Mouse (Mus musculus): ENCODE data around the gene Zfr. TPM values are rescaled to one million over a fixed set of nuclear protein-coding genes. Genes with fewer than 3 reads are reported as not detected.

Zfr gene
- polyA plus RNA-seq, 1 experiment from 2014 or later = 135 TPM

DNA sequence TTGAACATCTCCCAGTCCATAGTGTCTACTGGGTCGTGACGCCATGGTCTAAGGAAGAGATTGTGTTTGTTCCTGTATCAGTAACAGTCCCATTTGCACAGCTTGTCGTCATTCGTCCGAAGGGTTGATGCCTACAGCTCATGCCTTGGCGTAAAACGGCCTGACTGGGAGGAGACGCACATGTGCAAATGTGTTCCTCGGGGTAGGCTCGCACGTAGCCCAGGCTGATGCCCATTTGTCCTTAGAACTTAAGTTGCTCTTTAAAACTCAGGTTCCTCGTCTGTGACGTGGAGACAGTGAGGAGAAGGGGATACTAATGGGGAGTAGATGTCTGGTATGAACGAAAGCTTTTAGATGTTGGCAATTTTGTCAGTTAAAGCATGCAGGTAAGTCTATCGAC is 109.3 kb downstream of the Zfr start:
- H3K27me3 ChIP-seq (ENCODE audit: low read depth, poor library complexity, severe bottlenecking) = no peaks in the 10 kb centered on the region
- 93% methylated on average over 15 of the region's 15 CpGs for WGBS
- peaks cover 49% of the 10 kb centered on the region for H3K4me1 ChIP-seq
- no peak for DNase-seq (ENCODE audit: low spot score)
- H3K9me3 ChIP-seq (replicated peaks) = no peaks in the 10 kb centered on the region
- peaks cover 4% of the 10 kb centered on the region; the same call in 1 of the 2 replicates for H3K36me3 ChIP-seq
- H3K27ac ChIP-seq (replicated peaks) = no peak overlapping the region
- H3K4me3 ChIP-seq = no peak overlapping the region

GRCm38 (mm10) chr15:12227355-12227754 is 109.7 kb downstream of the Zfr start:
- Histone ChIP-seq H3K36me3 (peaks cover 8% of the 10 kb centered on the region), H3K4me3 (no peak overlapping the region), H3K4me1 (peaks cover 49% of the 10 kb centered on the region), H3K27me3 (ENCODE audit: low read depth, poor library complexity, severe bottlenecking) (no peaks in the 10 kb centered on the region), H3K27ac (replicated peaks) (no peak overlapping the region), H3K9me3 (replicated peaks) (no peaks in the 10 kb centered on the region)
- no peak for DNase-seq (ENCODE audit: low spot score)
- WGBS = 89% methylated on average over 4 of the region's 4 CpGs

DNA sequence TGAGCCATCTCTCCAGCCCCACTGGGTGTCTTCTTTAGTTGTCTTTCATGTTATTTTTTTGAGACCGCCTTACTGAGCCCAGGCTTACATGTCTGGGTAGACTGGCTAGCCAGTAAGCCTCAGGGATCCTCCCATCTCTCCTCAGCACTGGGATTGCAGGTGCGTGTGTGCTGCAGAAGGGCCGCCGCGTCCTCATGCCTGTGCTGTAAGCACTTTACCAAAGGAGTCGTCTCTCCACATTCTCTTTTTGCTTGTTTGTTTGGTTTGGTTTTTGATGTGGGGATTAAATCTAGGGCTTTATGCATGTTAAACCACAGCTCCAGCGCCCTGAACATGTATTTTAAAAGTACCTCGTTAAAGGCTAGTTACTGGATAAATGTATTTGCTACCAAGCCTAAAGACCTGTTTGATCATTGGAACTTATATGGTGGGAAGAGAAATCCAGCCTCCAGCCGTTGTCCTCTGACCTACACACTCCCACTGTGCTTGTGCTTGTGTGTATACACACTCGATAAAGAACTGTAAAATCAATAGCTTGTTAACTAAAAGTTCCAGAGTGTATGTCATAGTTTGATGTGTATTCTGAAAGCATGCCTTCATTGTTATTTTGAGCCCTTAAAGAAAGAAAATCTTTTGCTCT is 112.1 kb downstream of the Zfr start:
- Histone ChIP-seq H3K4me1 (peaks cover 30% of the 10 kb centered on the region), H3K36me3 (peaks cover 30% of the 10 kb centered on the region), H3K27me3 (ENCODE audit: low read depth, poor library complexity, severe bottlenecking) (no peaks in the 10 kb centered on the region), H3K27ac (replicated peaks) (no peak overlapping the region), H3K4me3 (no peak overlapping the region), H3K9me3 (replicated peaks) (no peaks in the 10 kb centered on the region)
- 83% methylated on average over 10 of the region's 10 CpGs for WGBS
- DNase-seq (ENCODE audit: low spot score) = no peak

DNA sequence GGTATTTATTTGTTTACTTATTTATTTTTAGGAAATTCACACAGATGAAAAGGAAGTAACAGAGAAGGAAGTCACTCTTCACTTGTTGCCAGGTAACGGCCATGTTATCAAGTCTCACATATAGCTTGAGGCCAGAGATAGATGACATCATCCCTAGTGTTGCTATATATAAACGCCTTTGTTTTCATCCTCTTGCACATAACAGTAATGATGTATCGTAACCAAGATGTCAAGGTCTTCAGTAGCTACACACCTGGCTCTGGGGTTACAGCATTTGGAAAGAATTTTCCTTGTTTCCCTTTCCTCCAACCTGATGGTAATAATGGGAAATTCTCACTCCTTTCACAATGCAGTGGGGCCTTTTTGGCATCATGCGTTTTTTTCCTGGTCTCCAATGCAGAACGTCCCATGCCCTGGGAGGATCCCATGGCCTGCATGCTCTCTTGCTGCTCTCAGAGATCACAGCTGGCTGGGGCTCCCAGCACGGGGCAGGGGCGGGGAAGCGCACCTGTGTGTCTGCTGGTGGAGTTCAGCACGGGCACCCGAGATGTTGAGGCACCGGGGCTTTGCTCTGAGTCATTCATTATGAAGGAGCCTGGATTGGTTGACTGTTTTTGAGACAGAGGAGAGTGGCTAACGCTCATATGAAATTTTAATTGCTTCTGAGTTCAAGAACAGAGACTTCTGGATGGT is 112.8 kb downstream of the Zfr start:
- 69% methylated on average over 12 of the region's 12 CpGs for WGBS
- Histone ChIP-seq H3K4me3 (no peak overlapping the region), H3K27ac (replicated peaks) (no peak overlapping the region), H3K36me3 (peaks cover 35% of the 10 kb centered on the region), H3K27me3 (ENCODE audit: low read depth, poor library complexity, severe bottlenecking) (no peaks in the 10 kb centered on the region), H3K4me1 (peaks cover 24% of the 10 kb centered on the region), H3K9me3 (replicated peaks) (no peaks in the 10 kb centered on the region)
- no peak for DNase-seq (ENCODE audit: low spot score)

GRCm38 (mm10) chr15:12231462-12231861 is 113.8 kb downstream of the Zfr start:
- H3K4me3 ChIP-seq = no peak overlapping the region
- H3K9me3 ChIP-seq (replicated peaks) = no peaks in the 10 kb centered on the region
- DNase-seq (ENCODE audit: low spot score) = no peak
- peaks cover 46% of the 10 kb centered on the region for H3K36me3 ChIP-seq
- WGBS = 87% methylated on average over 6 of the region's 6 CpGs
- peaks cover 21% of the 10 kb centered on the region for H3K4me1 ChIP-seq
- H3K27ac ChIP-seq (replicated peaks) = no peak overlapping the region
- no peaks in the 10 kb centered on the region for H3K27me3 ChIP-seq (ENCODE audit: low read depth, poor library complexity, severe bottlenecking)

DNA sequence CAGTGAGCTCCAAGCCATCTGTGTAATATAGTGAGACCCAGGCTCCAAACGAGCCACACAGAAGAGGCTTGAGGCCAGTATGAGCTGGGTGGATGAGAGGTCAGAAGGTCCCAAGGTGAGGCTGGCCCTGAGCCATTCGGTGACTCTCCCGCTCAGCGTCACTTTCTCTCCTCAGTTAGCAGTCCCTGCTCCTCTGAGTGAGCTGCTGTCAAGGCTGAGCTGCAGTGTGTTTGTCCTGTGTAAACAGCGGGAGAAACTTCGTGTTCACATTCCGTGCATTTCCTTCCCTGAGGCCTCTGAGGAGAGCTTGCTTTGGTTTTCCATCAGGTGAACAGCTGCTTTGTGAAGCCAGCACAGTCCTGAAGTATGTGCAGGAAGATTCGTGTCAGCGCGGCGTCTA is 114.8 kb downstream of the Zfr start:
- H3K27me3 ChIP-seq (ENCODE audit: low read depth, poor library complexity, severe bottlenecking) = no peaks in the 10 kb centered on the region
- H3K36me3 ChIP-seq = peaks cover 56% of the 10 kb centered on the region
- no peak overlapping the region; the same call in 1 of the 2 replicates for H3K27ac ChIP-seq (replicated peaks)
- H3K4me3 ChIP-seq = no peak overlapping the region
- no peak for DNase-seq (ENCODE audit: low spot score)
- peaks cover 21% of the 10 kb centered on the region for H3K4me1 ChIP-seq
- H3K9me3 ChIP-seq (replicated peaks) = no peaks in the 10 kb centered on the region
- 84% methylated on average over 11 of the region's 11 CpGs for WGBS

GRCm38 (mm10) chr15:12233021-12233420 is 115.4 kb downstream of the Zfr start:
- Histone ChIP-seq H3K27me3 (ENCODE audit: low read depth, poor library complexity, severe bottlenecking) (no peaks in the 10 kb centered on the region), H3K4me3 (no peak overlapping the region), H3K36me3 (peaks cover 62% of the 10 kb centered on the region), H3K27ac (replicated peaks) (no peak overlapping the region), H3K4me1 (peaks cover 18% of the 10 kb centered on the region), H3K9me3 (replicated peaks) (no peaks in the 10 kb centered on the region)
- 84% methylated on average over 4 of the region's 4 CpGs for WGBS
- no peak for DNase-seq (ENCODE audit: low spot score)

MicroRNA genes within 50 kb of the gene (microRNA counts, 519-probe panel; counts per million panel counts)
- not detected for microRNA mmu-miR-1898

Small RNA genes lying within 50 kb of the gene (microRNA-seq; reads per million reads assigned to microRNA genes)
- gene Mir1898 = not detected

Other genes with a start within 250 kb of the Zfr start
- gene Npr3, start 210.5 kb upstream of the Zfr start, polyA plus RNA-seq (2016; fragmentation: Nextera tagmentation; extraction: Ambion mirVana) = 2.4 and 3.0 TPM in 2 replicates
- 721 and 804 TPM in 2 replicates for gene Sub1, start 120.8 kb upstream of the Zfr start, polyA plus RNA-seq (2016; fragmentation: Nextera tagmentation; extraction: Ambion mirVana)
- gene Mtmr12, start 87.2 kb downstream of the Zfr start, polyA plus RNA-seq (2016; fragmentation: Nextera tagmentation; extraction: Ambion mirVana) = 18.0 and 18.7 TPM in 2 replicates
- 69.0 and 73.3 TPM in 2 replicates for gene Golph3, start 203.6 kb downstream of the Zfr start, polyA plus RNA-seq (2016; fragmentation: Nextera tagmentation; extraction: Ambion mirVana)
- gene 1810049J17Rik, start 204.1 kb downstream of the Zfr start, polyA plus RNA-seq (2016; fragmentation: Nextera tagmentation; extraction: Ambion mirVana) = 0.58 TPM in 1 of 2 replicates, not detected in the other